Mouse (Mus musculus) spleen, adult 2 months (tissue): ENCODE measurements around the gene Ppif.

Experiments used
- CTCF ChIP-seq: fragments of 200-500 bp; IDR thresholded peaks from 2 replicates; pipeline ENCODE4 v1.5.1; 2011; ENCODE audit warnings: mild to moderate bottlenecking, inconsistent platforms; ENCODE audit not compliant: insufficient read depth, insufficient read length, insufficient replicate concordance; ENCODE audit errors: extremely low read depth
- POLR2A ChIP-seq: fragments of 200-500 bp; IDR thresholded peaks from 2 replicates; pipeline ENCODE4 v1.6.1; 2011; ENCODE audit warnings: low read depth, low read length, inconsistent platforms

- TF ChIP-seq CTCF (no peak), POLR2A (no peak)
These were observed 27.1 kb upstream of the Ppif start for GRCm38 (mm10) chr14:25666668-25667376.
